Mouse (Mus musculus) MEL (cell line): ENCODE results near the gene Rccd1. TPM values are rescaled to one million over a fixed set of nuclear protein-coding genes. Genes with fewer than 3 reads are reported as not detected.

ENCODE experiments used
- DNase-seq: peaks from one replicate; pipeline ENCODE4 v3.0.0; 2011; ENCODE audit warnings: low read depth, low spot score
- H3K27ac ChIP-seq: 2 replicates; pipeline ENCODE4 v1.5.1; 2012; ENCODE audit warnings: low read depth, mild to moderate bottlenecking, control low read depth, low read length, moderate library complexity; ENCODE audit not compliant: control insufficient read depth
- H3K27me3 ChIP-seq, 2 experiments: fragments of 150-350 bp in 1 of 2; sonication (generic) in 1 of 2; 2 replicates each; pipeline ENCODE4 v1.6.1; 2012; ENCODE audit warnings: low read length in 2 of 2, mild to moderate bottlenecking in 2 of 2, improper control_type of control experiment in 1 of 2, moderate library complexity in 1 of 2; ENCODE audit not compliant: insufficient read depth in 2 of 2, control insufficient read depth in 1 of 2
- H3K36me3 ChIP-seq, 2 experiments: 2 replicates each; pipeline ENCODE4 v1.6.1; 2012 to 2014; ENCODE audit warnings: low read length in 2 of 2, improper control_type of control experiment in 1 of 2, inconsistent platforms in 1 of 2, mild to moderate bottlenecking in 1 of 2; ENCODE audit not compliant: insufficient read depth in 2 of 2, control insufficient read depth in 1 of 2
- H3K4me1 ChIP-seq, 2 experiments: fragments of 150-350 bp in 1 of 2; sonication (generic) in 1 of 2; 2 replicates each; pipeline ENCODE4 v1.6.1; 2012; ENCODE audit warnings: low read length in 2 of 2, improper control_type of control experiment in 1 of 2, mild to moderate bottlenecking in 1 of 2; ENCODE audit not compliant: insufficient read depth in 2 of 2, control insufficient read depth in 1 of 2
- H3K4me3 ChIP-seq, 2 experiments: fragments of 150-350 bp in 1 of 2; sonication (generic) in 1 of 2; 2 replicates each; pipeline ENCODE4 v1.5.1; 2012; ENCODE audit warnings: low read depth in 2 of 2, low read length in 2 of 2, mild to moderate bottlenecking in 2 of 2, moderate library complexity in 2 of 2, control low read depth in 1 of 2, improper control_type of control experiment in 1 of 2; ENCODE audit not compliant: control insufficient read depth in 1 of 2, insufficient read depth in 1 of 2
- H3K79me2 ChIP-seq: 2 replicates; pipeline ENCODE4 v1.6.1; 2012; ENCODE audit warnings: mild to moderate bottlenecking, low read length, moderate library complexity; ENCODE audit not compliant: control insufficient read depth, poor library complexity, insufficient read depth
- H3K9ac ChIP-seq: 2 replicates; pipeline ENCODE4 v1.6.1; 2012; ENCODE audit warnings: low read depth, mild to moderate bottlenecking, control low read depth, low read length, moderate library complexity; ENCODE audit not compliant: control insufficient read depth, poor library complexity, severe bottlenecking
- H3K9me3 ChIP-seq: fragments of 150-350 bp; sonication (generic); replicated peaks from 2 replicates; pipeline ENCODE4 v1.6.1; 2012; ENCODE audit warnings: mild to moderate bottlenecking, low read length, improper control_type of control experiment, moderate library complexity; ENCODE audit not compliant: insufficient read depth
- BHLHE40 ChIP-seq: IDR thresholded peaks from 2 replicates; pipeline ENCODE4 v1.6.1; 2012; ENCODE audit warnings: low read depth, mild to moderate bottlenecking, inconsistent platforms, low read length, improper control_type of control experiment, borderline replicate concordance
- CHD1 ChIP-seq: IDR thresholded peaks from 2 replicates; pipeline ENCODE4 v1.6.1; 2012; ENCODE audit warnings: low read depth, mild to moderate bottlenecking, inconsistent platforms, low read length, improper control_type of control experiment
- CHD2 ChIP-seq: IDR thresholded peaks from 2 replicates; pipeline ENCODE4 v1.6.1; 2011; ENCODE audit warnings: low read length, improper control_type of control experiment
- CTCF ChIP-seq, 3 experiments: IDR thresholded peaks in 2 of 3; conservative IDR thresholded peaks in 1 of 3; 2 replicates each; pipeline ENCODE4 v1.5.1; 2011 to 2012; ENCODE audit warnings: low read length in 3 of 3, low read depth in 2 of 3, mild to moderate bottlenecking in 2 of 3, improper control_type of control experiment in 1 of 3, inconsistent platforms in 1 of 3, mixed read lengths in 1 of 3, moderate library complexity in 1 of 3; ENCODE audit not compliant: control insufficient read depth in 1 of 3, insufficient read depth in 1 of 3, poor library complexity in 1 of 3, severe bottlenecking in 1 of 3
- E2F4 ChIP-seq: IDR thresholded peaks from 2 replicates; pipeline ENCODE4 v1.6.1; 2011; ENCODE audit warnings: low read depth, low read length, improper control_type of control experiment, borderline replicate concordance
- ELF1 ChIP-seq: IDR thresholded peaks from 2 replicates; pipeline ENCODE4 v1.6.1; 2014; ENCODE audit warnings: low read depth, mild to moderate bottlenecking, inconsistent platforms, low read length, improper control_type of control experiment, moderate library complexity
- EP300 ChIP-seq, 2 experiments: IDR thresholded peaks; 2 replicates each; pipeline ENCODE4 v1.6.1; 2011; ENCODE audit warnings: improper control_type of control experiment in 2 of 2, low read length in 2 of 2, low read depth in 1 of 2, mild to moderate bottlenecking in 1 of 2
- ETS1 ChIP-seq: IDR thresholded peaks from 2 replicates; pipeline ENCODE4 v1.6.1; 2012; ENCODE audit warnings: low read depth, mild to moderate bottlenecking, inconsistent platforms, low read length, improper control_type of control experiment, moderate library complexity
- GABPA ChIP-seq: IDR thresholded peaks from 2 replicates; pipeline ENCODE4 v1.6.1; 2012; ENCODE audit warnings: low read depth, mild to moderate bottlenecking, inconsistent platforms, low read length, improper control_type of control experiment, moderate library complexity
- GATA1 ChIP-seq: IDR thresholded peaks from 2 replicates; pipeline ENCODE4 v1.6.1; 2011; ENCODE audit warnings: low read depth, low read length, improper control_type of control experiment
- HCFC1 ChIP-seq: IDR thresholded peaks from 2 replicates; pipeline ENCODE4 v1.6.1; 2012; ENCODE audit warnings: low read depth, mild to moderate bottlenecking, inconsistent platforms, low read length, improper control_type of control experiment, moderate library complexity
- JUND ChIP-seq: IDR thresholded peaks from 2 replicates; pipeline ENCODE4 v1.6.1; 2011; ENCODE audit warnings: low read depth, mild to moderate bottlenecking, improper control_type of control experiment, low read length
- KAT2A ChIP-seq: conservative IDR thresholded peaks from 2 replicates; pipeline ENCODE4 v1.6.1; 2012; ENCODE audit warnings: low read depth, low read length, improper control_type of control experiment, inconsistent platforms
- MAFK ChIP-seq: IDR thresholded peaks from 2 replicates; pipeline ENCODE4 v1.6.1; 2011; ENCODE audit warnings: low read depth, mild to moderate bottlenecking, low read length, improper control_type of control experiment, borderline replicate concordance
- MAX ChIP-seq: IDR thresholded peaks from 2 replicates; pipeline ENCODE4 v1.6.1; 2011; ENCODE audit warnings: low read length, improper control_type of control experiment
- MAZ ChIP-seq: IDR thresholded peaks from 2 replicates; pipeline ENCODE4 v1.6.1; 2012; ENCODE audit warnings: low read depth, mild to moderate bottlenecking, inconsistent platforms, low read length, improper control_type of control experiment
- MXI1 ChIP-seq: IDR thresholded peaks from 2 replicates; pipeline ENCODE4 v1.6.1; 2011; ENCODE audit warnings: mild to moderate bottlenecking, low read depth, low read length, improper control_type of control experiment
- MYB ChIP-seq: IDR thresholded peaks from 2 replicates; pipeline ENCODE4 v1.6.1; 2011; ENCODE audit warnings: mild to moderate bottlenecking, low read depth, low read length, improper control_type of control experiment
- MYC ChIP-seq: IDR thresholded peaks from 2 replicates; pipeline ENCODE4 v1.6.1; 2011; ENCODE audit warnings: low read depth, mild to moderate bottlenecking, low read length, improper control_type of control experiment, moderate library complexity
- NELFE ChIP-seq: IDR thresholded peaks from 2 replicates; pipeline ENCODE4 v1.6.1; 2011; ENCODE audit warnings: low read depth, low read length, improper control_type of control experiment
- POLR2A ChIP-seq, 2 experiments: IDR thresholded peaks; 2 replicates each; pipeline ENCODE4 v1.6.1; 2011 to 2012; ENCODE audit warnings: low read length in 2 of 2, mild to moderate bottlenecking in 2 of 2, control low read depth in 1 of 2, improper control_type of control experiment in 1 of 2, low read depth in 1 of 2, moderate library complexity in 1 of 2; ENCODE audit not compliant: control insufficient read depth in 1 of 2, insufficient read depth in 1 of 2, poor library complexity in 1 of 2
- POLR2AphosphoS2 ChIP-seq: IDR thresholded peaks from 2 replicates; pipeline ENCODE4 v1.6.1; 2011; ENCODE audit warnings: low read length, improper control_type of control experiment
- POLR2AphosphoS5 ChIP-seq: IDR thresholded peaks from 2 replicates; pipeline ENCODE4 v1.6.1; 2012; ENCODE audit warnings: low read depth, borderline replicate concordance, mild to moderate bottlenecking, inconsistent platforms, low read length, moderate library complexity, mixed read lengths
- RAD21 ChIP-seq: IDR thresholded peaks from 2 replicates; pipeline ENCODE4 v1.6.1; 2011; ENCODE audit warnings: mild to moderate bottlenecking, low read depth, low read length, improper control_type of control experiment
- RCOR1 ChIP-seq: IDR thresholded peaks from 2 replicates; pipeline ENCODE4 v1.6.1; 2012; ENCODE audit warnings: low read depth, mild to moderate bottlenecking, inconsistent platforms, low read length, improper control_type of control experiment
- SIN3A ChIP-seq: IDR thresholded peaks from 2 replicates; pipeline ENCODE4 v1.6.1; 2012; ENCODE audit warnings: low read length, improper control_type of control experiment, inconsistent platforms
- SMC3 ChIP-seq: IDR thresholded peaks from 2 replicates; pipeline ENCODE4 v1.6.1; 2011; ENCODE audit warnings: low read depth, low read length, improper control_type of control experiment
- TAL1 ChIP-seq: IDR thresholded peaks from 2 replicates; pipeline ENCODE4 v1.6.1; 2012; ENCODE audit warnings: mild to moderate bottlenecking, inconsistent platforms, low read length, moderate library complexity, mixed read lengths
- TBP ChIP-seq: IDR thresholded peaks from 2 replicates; pipeline ENCODE4 v1.8.0; 2011; ENCODE audit warnings: low read depth, low read length, improper control_type of control experiment
- TCF12 ChIP-seq: IDR thresholded peaks from 2 replicates; pipeline ENCODE4 v1.6.1; 2014; ENCODE audit warnings: low read depth, mild to moderate bottlenecking, inconsistent platforms, low read length, improper control_type of control experiment, moderate library complexity
- UBTF ChIP-seq: IDR thresholded peaks from 2 replicates; pipeline ENCODE4 v1.6.1; 2012; ENCODE audit warnings: low read depth, mild to moderate bottlenecking, inconsistent platforms, low read length, improper control_type of control experiment, moderate library complexity, borderline replicate concordance; ENCODE audit not compliant: insufficient read depth
- USF1 ChIP-seq: IDR thresholded peaks from 2 replicates; pipeline ENCODE4 v1.6.1; 2014; ENCODE audit warnings: low read depth, mild to moderate bottlenecking, inconsistent platforms, low read length, improper control_type of control experiment, moderate library complexity
- USF2 ChIP-seq, 2 experiments: IDR thresholded peaks; 2 replicates each; pipeline ENCODE4 v1.6.1; 2011 to 2012; ENCODE audit warnings: improper control_type of control experiment in 2 of 2, low read length in 2 of 2, borderline replicate concordance in 1 of 2, inconsistent platforms in 1 of 2, low read depth in 1 of 2, mild to moderate bottlenecking in 1 of 2; ENCODE audit not compliant: insufficient read depth in 1 of 2
- ZC3H11A ChIP-seq: IDR thresholded peaks from 2 replicates; pipeline ENCODE4 v1.6.1; 2012; ENCODE audit warnings: low read depth, mild to moderate bottlenecking, inconsistent platforms, low read length, improper control_type of control experiment
- ZKSCAN1 ChIP-seq: IDR thresholded peaks from 2 replicates; pipeline ENCODE4 v1.6.1; 2012; ENCODE audit warnings: low read depth, mild to moderate bottlenecking, inconsistent platforms, low read length, improper control_type of control experiment, moderate library complexity
- ZMIZ1 ChIP-seq: IDR thresholded peaks from 2 replicates; pipeline ENCODE4 v1.6.1; 2012; ENCODE audit warnings: low read depth, mild to moderate bottlenecking, inconsistent platforms, low read length, improper control_type of control experiment, moderate library complexity
- ZNF384 ChIP-seq: IDR thresholded peaks from 2 replicates; pipeline ENCODE4 v1.6.1; 2012; ENCODE audit warnings: low read depth, mild to moderate bottlenecking, inconsistent platforms, low read length, improper control_type of control experiment
- polyA plus RNA-seq, 2 experiments: library from polyadenylated mRNA; stranded (reverse) in 1 of 2; unstranded in 1 of 2; fragments of >175 nt in 1 of 2; fragments of >200 nt in 1 of 2; gene quantifications; 2 replicates each; pipeline versions ENCODE4 v1.2.1 to v1.2.4; 2012; ENCODE audit warnings: low replicate concordance in 2 of 2, low read depth in 1 of 2; ENCODE audit not compliant: insufficient read length in 2 of 2, insufficient read depth in 1 of 2, missing spikeins in 1 of 2
- total RNA-seq: library from RNA; depleted of rRNA; stranded (reverse); fragments of 300-350 nt; gene quantifications from 2 replicates; pipeline ENCODE4 v1.2.3, GENCODE M21; 2012

Rccd1 gene
- total and polyA plus RNA-seq, 3 experiments: 16.8 to 20.2 TPM; not detected in 1

- Histone ChIP-seq H3K9me3 (no peaks in the 10 kb centered on the region), H3K4me1 (peaks cover 8 to 52% of the 10 kb centered on the region in 2 experiments), H3K4me3 (peak within 1 kb of the TSS; percentile 80 to 85), H3K79me2 (peaks cover 3% of the 10 kb centered on the region; the same call in 1 of the 2 replicates), H3K27ac (peak within 1 kb of the TSS; percentile 70), H3K36me3 (peaks cover 0 to 34% of the 10 kb centered on the region in 2 experiments; a peak in 2 of 4 replicates), H3K9ac (peak within 1 kb of the TSS; percentile 88), H3K27me3 (no peaks in the 10 kb centered on the region)
- DNase-seq: peak; percentile 69
- TF ChIP-seq MAX: no peak
- TF ChIP-seq JUND: no peak
- no peak for TF ChIP-seq POLR2AphosphoS5
- TF ChIP-seq ZC3H11A: no peak
- no peak for TF ChIP-seq TAL1
- no peak for TF ChIP-seq GATA1
- TF ChIP-seq MAZ: peak; percentile 66; the same call in 1 of the 2 replicates
- no peak for TF ChIP-seq ZNF384
- TF ChIP-seq NELFE: no peak; the same call in 1 of the 2 replicates
- 0 out of 2 replicates have a peak, but pooled peaks have one; percentile 67 for TF ChIP-seq UBTF
- TF ChIP-seq MYB: no peak
- TF ChIP-seq RCOR1: 0 out of 2 replicates have a peak, but pooled peaks have one; percentile 12
- no peak for TF ChIP-seq POLR2AphosphoS2
- no peak; the same call in none of the 2 replicates for TF ChIP-seq SIN3A
- TF ChIP-seq TBP: no peak
- TF ChIP-seq ELF1: no peak; the same call in 1 of the 2 replicates
- TF ChIP-seq ZMIZ1: no peak
- TF ChIP-seq POLR2A (IDR thresholded peaks at IDR 0.05; ENCODE audit: control insufficient read depth in 1 of 2, insufficient read depth in 1 of 2, low read depth in 1 of 2, low read length in 2 of 2, poor library complexity in 1 of 2): peak in 1 of 2 experiments; percentile 26; a peak in 1 of 4 replicates
- no peak for TF ChIP-seq MXI1
- no peak for TF ChIP-seq MAFK
- TF ChIP-seq GABPA: no peak
- TF ChIP-seq CTCF (IDR thresholded peaks at IDR 0.05 in 2 of 3, conservative IDR thresholded peaks at IDR 0.05 in 1 of 3; ENCODE audit: control insufficient read depth in 1 of 3, insufficient read depth in 1 of 3, low read depth in 2 of 3, low read length in 3 of 3, poor library complexity in 1 of 3, severe bottlenecking in 1 of 3): peak in 2 of 3 experiments; percentile 90 to 96; a peak in 5 of 6 replicates
- TF ChIP-seq USF1: no peak
- TF ChIP-seq ETS1: 0 out of 2 replicates have a peak, but pooled peaks have one; percentile 17
- TF ChIP-seq TCF12: peak; percentile 52; the same call in 1 of the 2 replicates
- TF ChIP-seq HCFC1: no peak
- no peak for TF ChIP-seq USF2 (IDR thresholded peaks at IDR 0.05; ENCODE audit: borderline replicate concordance in 1 of 2, insufficient read depth in 1 of 2, low read depth in 1 of 2, low read length in 2 of 2)
- TF ChIP-seq CHD1: no peak
- TF ChIP-seq MYC: no peak
- no peak for TF ChIP-seq BHLHE40
- no peak for TF ChIP-seq E2F4
- TF ChIP-seq SMC3: peak; percentile 36
- TF ChIP-seq EP300 (IDR thresholded peaks at IDR 0.05; ENCODE audit: low read depth in 1 of 2, low read length in 2 of 2): no peak
- no peak for TF ChIP-seq RAD21
- TF ChIP-seq KAT2A: no peak
- TF ChIP-seq CHD2: no peak
- TF ChIP-seq ZKSCAN1: no peak
Observed at GRCm38 (mm10) chr7:80371041-80371751, 46.9 kb upstream of the Rccd1 start, which contains the start of gene Man2a2. TSS of gene Man2a2 (minus strand) at chr7:80371375.
